Mouse (Mus musculus): ENCODE measurements around the gene Suco. TPM values are rescaled to one million over a fixed set of nuclear protein-coding genes. Genes with fewer than 3 reads are reported as not detected.
A peak's percentile ranks its signal among the peaks of the same experiment; 100 is the strongest.

Suco gene
- polyA plus RNA-seq, 1 experiment, result 6.0 TPM

GRCm38 (mm10) chr1:161907111-161907510, 30.6 kb upstream of the Suco start:
- Histone ChIP-seq H3K4me3 (ENCODE audit: insufficient read depth, low read depth, low read length) (no peak overlapping the region), H3K4me1 (ENCODE audit: control insufficient read depth, insufficient read depth, insufficient read length, low read length) (no peaks in the 10 kb centered on the region; the same call in 1 of the 2 replicates), H3K27ac (replicated peaks; ENCODE audit: low read depth, low read length) (no peak overlapping the region)

GRCm38 (mm10) chr1:161902692-161903452, 26.4 kb upstream of the Suco start:
- Histone ChIP-seq H3K27ac (replicated peaks; ENCODE audit: low read depth, low read length) (no peak overlapping the region), H3K4me3 (ENCODE audit: insufficient read depth, low read depth, low read length) (no peak overlapping the region), H3K4me1 (ENCODE audit: control insufficient read depth, insufficient read depth, insufficient read length, low read length) (no peaks in the 10 kb centered on the region; the same call in 1 of the 2 replicates)

- Histone ChIP-seq H3K4me1 (ENCODE audit: control insufficient read depth, insufficient read depth, insufficient read length, low read length) (no peaks in the 10 kb centered on the region; the same call in 1 of the 2 replicates), H3K4me3 (ENCODE audit: insufficient read depth, low read depth, low read length) (no peak overlapping the region), H3K27ac (replicated peaks; ENCODE audit: low read depth, low read length) (no peak overlapping the region)
These were observed 23.6 kb upstream of the Suco start for GRCm38 (mm10) chr1:161900129-161900528.

- Histone ChIP-seq H3K4me3 (ENCODE audit: insufficient read depth, low read depth, low read length) (no peak overlapping the region), H3K27ac (replicated peaks; ENCODE audit: low read depth, low read length) (no peak overlapping the region)
These were observed 20.8 kb upstream of the Suco start for GRCm38 (mm10) chr1:161897235-161897634.

GRCm38 (mm10) chr1:161896130-161896529, 19.6 kb upstream of the Suco start:
- Histone ChIP-seq H3K27ac (replicated peaks; ENCODE audit: low read depth, low read length) (no peak overlapping the region), H3K4me3 (ENCODE audit: insufficient read depth, low read depth, low read length) (no peak overlapping the region), H3K4me1 (ENCODE audit: control insufficient read depth, insufficient read depth, insufficient read length, low read length) (no peaks in the 10 kb centered on the region; the same call in 1 of the 2 replicates)

More at GRCm38 (mm10) chr1:161897235-161897634, 20.8 kb upstream of the Suco start:
- H3K4me1 ChIP-seq (ENCODE audit: control insufficient read depth, insufficient read depth, insufficient read length, low read length), result no peaks in the 10 kb centered on the region; the same call in 1 of the 2 replicates

- Histone ChIP-seq H3K27ac (replicated peaks; ENCODE audit: low read depth, low read length) (no peak overlapping the region), H3K4me1 (ENCODE audit: control insufficient read depth, insufficient read depth, insufficient read length, low read length) (no peaks in the 10 kb centered on the region; the same call in 1 of the 2 replicates), H3K4me3 (ENCODE audit: insufficient read depth, low read depth, low read length) (no peak overlapping the region)
These were observed 18.5 kb upstream of the Suco start for GRCm38 (mm10) chr1:161895014-161895413.

- Histone ChIP-seq H3K4me3 (ENCODE audit: insufficient read depth, low read depth, low read length) (no peak overlapping the region), H3K27ac (replicated peaks; ENCODE audit: low read depth, low read length) (no peak overlapping the region), H3K4me1 (ENCODE audit: control insufficient read depth, insufficient read depth, insufficient read length, low read length) (no peaks in the 10 kb centered on the region; the same call in 1 of the 2 replicates)
These were observed 18.1 kb upstream of the Suco start for GRCm38 (mm10) chr1:161894553-161894952.

- no peak overlapping the region for H3K27ac ChIP-seq (replicated peaks; ENCODE audit: low read depth, low read length)
- no peaks in the 10 kb centered on the region; the same call in 1 of the 2 replicates for H3K4me1 ChIP-seq (ENCODE audit: control insufficient read depth, insufficient read depth, insufficient read length, low read length)
- H3K4me3 ChIP-seq (ENCODE audit: insufficient read depth, low read depth, low read length), result no peak overlapping the region
These were observed 17.6 kb upstream of the Suco start for GRCm38 (mm10) chr1:161894126-161894525.

- no peaks in the 10 kb centered on the region for H3K4me1 ChIP-seq (ENCODE audit: control insufficient read depth, insufficient read depth, insufficient read length, low read length)
- no peak overlapping the region for H3K27ac ChIP-seq (replicated peaks; ENCODE audit: low read depth, low read length)
- H3K4me3 ChIP-seq (ENCODE audit: insufficient read depth, low read depth, low read length), result no peak overlapping the region
These were observed 12.3 kb upstream of the Suco start for GRCm38 (mm10) chr1:161888823-161889222.

GRCm38 (mm10) chr1:161887679-161888260, 11.3 kb upstream of the Suco start:
- Histone ChIP-seq H3K27ac (replicated peaks; ENCODE audit: low read depth, low read length) (no peak overlapping the region), H3K4me3 (ENCODE audit: insufficient read depth, low read depth, low read length) (no peak overlapping the region), H3K4me1 (ENCODE audit: control insufficient read depth, insufficient read depth, insufficient read length, low read length) (no peaks in the 10 kb centered on the region)

GRCm38 (mm10) chr1:161885762-161886161, 9.3 kb upstream of the Suco start:
- no peak overlapping the region for H3K27ac ChIP-seq (replicated peaks; ENCODE audit: low read depth, low read length)
- H3K4me1 ChIP-seq (ENCODE audit: control insufficient read depth, insufficient read depth, insufficient read length, low read length), result no peaks in the 10 kb centered on the region
- H3K4me3 ChIP-seq (ENCODE audit: insufficient read depth, low read depth, low read length), result no peak overlapping the region

- Histone ChIP-seq H3K4me3 (ENCODE audit: insufficient read depth, low read depth, low read length) (peak overlapping the region; percentile 83), H3K27ac (replicated peaks; ENCODE audit: low read depth, low read length) (no peak overlapping the region; the same call in 1 of the 2 replicates), H3K4me1 (ENCODE audit: control insufficient read depth, insufficient read depth, insufficient read length, low read length) (no peaks in the 10 kb centered on the region)
These were observed 1.2 kb upstream of the Suco start for GRCm38 (mm10) chr1:161877580-161878142.

GRCm38 (mm10) chr1:161875706-161876552, 553 bp downstream of the Suco start:
- H3K4me3 ChIP-seq (ENCODE audit: insufficient read depth, low read depth, low read length), result peak overlapping the region; percentile 84
- peak overlapping the region; percentile 84 for H3K27ac ChIP-seq (replicated peaks; ENCODE audit: low read depth, low read length)
- no peaks in the 10 kb centered on the region for H3K4me1 ChIP-seq (ENCODE audit: control insufficient read depth, insufficient read depth, insufficient read length, low read length)

GRCm38 (mm10) chr1:161869422-161869821, 7.1 kb downstream of the Suco start:
- Histone ChIP-seq H3K4me3 (ENCODE audit: insufficient read depth, low read depth, low read length) (no peak overlapping the region), H3K27ac (replicated peaks; ENCODE audit: low read depth, low read length) (no peak overlapping the region), H3K4me1 (ENCODE audit: control insufficient read depth, insufficient read depth, insufficient read length, low read length) (no peaks in the 10 kb centered on the region)

- Histone ChIP-seq H3K27ac (replicated peaks; ENCODE audit: low read depth, low read length) (no peak overlapping the region), H3K4me1 (ENCODE audit: control insufficient read depth, insufficient read depth, insufficient read length, low read length) (no peaks in the 10 kb centered on the region), H3K4me3 (ENCODE audit: insufficient read depth, low read depth, low read length) (no peak overlapping the region)
These were observed 8.1 kb downstream of the Suco start for GRCm38 (mm10) chr1:161868413-161868812.

Measured in brown adipose tissue, adult 24 weeks (tissue).